Mouse (Mus musculus) brain, embryonic 18.5 days (tissue): ENCODE results near the gene Zmiz1.

Source experiments
- DNase-seq: peaks from one replicate; pipeline ENCODE4 v3.0.0-alpha.2; 2012; ENCODE audit warnings: low read depth, low spot score

Gene Zmiz1

GRCm38 (mm10) chr14:25511564-25511963 lies 52.6 kb downstream of the Zmiz1 start:
- DNase-seq: no peak

- DNase-seq: no peak
Measured at GRCm38 (mm10) chr14:25511967-25512366, 53.0 kb downstream of the Zmiz1 start.

GRCm38 (mm10) chr14:25512803-25513202 lies 53.8 kb downstream of the Zmiz1 start:
- no peak for DNase-seq

DNA sequence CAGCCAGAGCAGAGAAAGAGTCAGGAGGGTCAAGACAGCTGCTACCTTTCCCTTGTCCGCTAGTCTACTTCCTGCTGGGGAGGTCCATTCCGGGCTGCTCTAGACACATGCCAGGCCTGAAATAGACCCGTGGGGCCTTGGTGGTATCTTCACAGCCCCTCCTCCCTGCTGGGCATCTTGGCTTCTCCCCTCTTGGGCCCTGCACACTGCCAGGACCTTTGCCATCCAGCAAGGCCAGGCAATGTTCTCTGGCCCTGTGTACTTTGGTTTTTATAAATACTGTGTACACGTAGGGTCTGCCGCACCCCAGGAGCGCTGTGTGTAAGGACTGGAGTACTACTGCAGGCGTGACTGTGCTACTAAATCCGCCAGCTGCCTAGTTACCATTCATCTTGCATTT lies 54.5 kb downstream of the Zmiz1 start:
- DNase-seq: no peak

- no peak for DNase-seq
Measured at GRCm38 (mm10) chr14:25514943-25515512, 56.0 kb downstream of the Zmiz1 start.

GRCm38 (mm10) chr14:25515924-25516323 lies 56.9 kb downstream of the Zmiz1 start:
- no peak for DNase-seq

DNA sequence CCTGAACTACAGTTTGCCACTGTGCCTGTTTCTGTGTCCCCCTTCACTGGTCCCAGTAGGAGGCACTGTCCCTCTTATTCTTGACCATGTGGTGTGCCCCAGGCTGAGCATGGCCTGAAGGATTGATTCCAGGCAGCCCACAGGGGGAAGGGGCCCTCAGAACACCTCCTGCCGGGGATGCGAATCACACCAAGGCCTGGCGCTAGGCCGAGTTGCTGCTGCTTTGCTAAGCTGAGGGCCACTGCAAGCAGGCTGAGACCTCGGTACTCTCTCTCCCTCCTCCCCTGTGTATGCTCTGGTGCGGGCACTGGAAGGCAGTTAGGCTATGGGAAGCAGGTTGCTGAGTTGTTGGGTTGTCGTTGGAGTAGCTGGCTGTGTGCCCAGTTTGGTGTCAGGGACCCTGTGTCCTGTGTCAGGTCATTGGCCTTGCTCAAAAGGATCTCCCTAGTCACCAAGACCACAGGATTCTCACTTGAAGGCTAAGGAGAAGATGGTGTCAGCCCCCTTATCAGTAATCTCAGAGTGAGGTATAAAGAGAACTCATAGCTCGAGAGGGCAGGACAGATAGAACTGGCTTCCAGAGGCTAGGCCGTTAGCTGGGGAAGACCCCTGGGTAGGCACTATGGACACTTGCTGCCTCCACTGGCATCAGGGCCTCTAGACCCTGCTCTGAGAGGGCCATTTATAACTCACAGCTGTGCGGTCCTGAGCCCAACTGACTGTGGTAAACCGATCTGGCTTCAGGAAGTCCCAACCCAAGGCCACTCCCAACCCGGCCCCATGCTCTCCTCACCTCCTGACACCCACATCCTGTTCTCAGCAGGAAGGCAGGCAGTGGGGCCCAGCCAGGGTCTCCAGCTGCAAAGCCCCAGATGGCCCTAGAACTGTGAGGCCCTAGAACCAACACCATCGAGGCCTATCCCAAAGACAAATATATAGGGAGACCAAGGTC lies 57.9 kb downstream of the Zmiz1 start:
- no peak for DNase-seq

GRCm38 (mm10) chr14:25518645-25519044 lies 59.7 kb downstream of the Zmiz1 start:
- DNase-seq: no peak

- no peak for DNase-seq
Measured at GRCm38 (mm10) chr14:25519656-25520055, 60.7 kb downstream of the Zmiz1 start.

DNA sequence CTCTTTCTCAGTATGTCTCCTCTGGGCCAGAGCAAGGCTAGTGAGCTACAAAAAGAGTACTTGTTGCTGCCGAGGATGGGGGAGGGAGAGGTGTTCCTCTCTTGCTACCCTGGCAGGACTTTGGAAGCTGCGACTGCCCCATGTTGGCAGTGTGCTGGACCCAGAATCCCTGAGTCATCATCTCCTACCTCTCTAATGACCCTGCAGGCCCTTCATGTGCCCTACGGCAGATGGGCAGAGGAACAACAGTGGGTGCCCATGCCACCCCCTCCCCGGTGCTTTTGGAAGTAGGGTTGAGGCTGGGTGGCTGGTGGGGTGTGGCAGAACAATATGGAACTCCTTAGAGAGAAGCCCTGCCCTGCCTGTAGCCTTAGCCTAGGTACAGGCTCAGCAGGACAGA lies 61.6 kb downstream of the Zmiz1 start:
- no peak for DNase-seq

DNA sequence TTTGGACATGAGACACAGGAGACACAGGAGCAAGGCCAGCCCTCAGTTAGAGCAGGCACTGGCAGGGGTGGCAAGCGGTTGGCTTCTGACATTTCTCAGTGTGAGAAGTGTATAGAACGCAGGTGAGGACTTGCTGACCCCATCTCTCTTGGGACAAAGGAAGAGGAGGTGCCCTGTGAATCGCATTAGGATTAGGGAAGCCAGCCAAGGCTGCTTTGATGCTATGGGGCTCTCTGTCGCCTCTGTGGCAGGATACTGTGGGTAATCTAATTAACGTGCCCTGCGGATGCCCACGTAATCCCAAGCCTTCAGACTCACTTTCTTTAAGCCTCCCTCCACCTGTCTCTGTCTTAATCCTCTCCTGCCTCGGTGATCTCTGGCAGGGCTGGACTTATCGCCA lies 62.0 kb downstream of the Zmiz1 start:
- no peak for DNase-seq

GRCm38 (mm10) chr14:25521500-25521899 lies 62.5 kb downstream of the Zmiz1 start:
- DNase-seq: no peak

DNA sequence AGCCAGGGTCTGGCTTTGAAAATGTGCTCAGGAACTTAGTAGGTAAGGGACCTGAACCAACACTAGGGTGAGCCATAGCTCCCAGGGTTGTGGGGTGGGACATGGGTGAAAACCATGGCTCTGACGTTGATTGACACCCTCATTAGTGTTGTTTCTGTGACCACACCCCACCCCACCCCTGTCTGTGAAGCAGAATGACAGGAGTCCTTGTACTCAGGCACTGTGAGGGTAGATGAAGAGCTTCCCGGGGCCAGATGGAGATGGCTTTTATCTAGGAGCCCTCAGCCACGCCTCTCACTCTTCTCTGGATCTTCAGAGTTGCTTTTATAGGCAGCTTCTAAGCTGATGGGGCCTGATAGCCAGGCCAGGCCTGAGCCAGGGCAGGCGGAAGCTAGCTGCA lies 63.4 kb downstream of the Zmiz1 start:
- no peak for DNase-seq

DNA sequence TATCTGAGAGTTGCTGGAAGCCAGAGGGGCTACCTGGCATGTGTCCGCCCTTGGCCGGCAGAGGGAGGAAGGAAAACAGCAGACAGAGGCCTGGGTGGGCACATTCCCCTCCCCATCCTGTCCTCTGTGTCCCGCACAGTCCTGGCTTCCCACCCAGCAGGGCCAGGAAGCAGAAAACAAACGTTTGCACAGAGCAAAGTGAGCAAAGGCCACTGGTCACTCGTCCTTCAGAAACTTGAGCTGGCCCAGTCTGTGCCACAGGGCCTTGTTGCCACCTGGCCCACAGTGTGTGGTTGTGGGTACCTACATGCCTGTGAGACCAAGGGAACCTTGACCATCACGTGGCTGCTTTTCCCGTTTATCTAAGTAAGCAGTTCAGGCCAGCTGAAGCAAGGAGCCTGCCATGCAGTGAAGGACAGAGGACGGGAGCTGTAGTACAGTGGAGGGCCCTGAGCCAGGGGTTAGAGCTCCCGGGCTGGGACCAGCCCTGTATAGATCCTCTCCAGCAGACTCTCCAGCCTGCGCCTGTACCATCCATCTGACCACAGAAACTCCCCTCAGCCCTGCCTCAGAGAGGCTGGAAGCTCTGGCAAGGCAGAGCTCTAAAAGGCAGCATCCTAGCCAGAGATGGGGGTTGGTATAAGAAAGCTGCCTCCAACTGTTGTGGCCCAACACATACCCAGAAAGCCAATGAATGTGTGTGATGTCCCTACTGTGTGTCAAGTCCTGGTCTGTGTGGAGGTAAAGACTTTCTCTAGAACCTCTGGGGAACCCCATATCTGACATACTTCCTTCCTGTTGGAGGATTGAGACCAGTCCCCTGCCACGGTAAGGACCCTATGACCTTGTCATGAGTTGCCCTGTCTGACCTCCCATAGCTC lies 64.5 kb downstream of the Zmiz1 start:
- no peak for DNase-seq

GRCm38 (mm10) chr14:25524111-25524495 lies 65.1 kb downstream of the Zmiz1 start:
- no peak for DNase-seq

DNA sequence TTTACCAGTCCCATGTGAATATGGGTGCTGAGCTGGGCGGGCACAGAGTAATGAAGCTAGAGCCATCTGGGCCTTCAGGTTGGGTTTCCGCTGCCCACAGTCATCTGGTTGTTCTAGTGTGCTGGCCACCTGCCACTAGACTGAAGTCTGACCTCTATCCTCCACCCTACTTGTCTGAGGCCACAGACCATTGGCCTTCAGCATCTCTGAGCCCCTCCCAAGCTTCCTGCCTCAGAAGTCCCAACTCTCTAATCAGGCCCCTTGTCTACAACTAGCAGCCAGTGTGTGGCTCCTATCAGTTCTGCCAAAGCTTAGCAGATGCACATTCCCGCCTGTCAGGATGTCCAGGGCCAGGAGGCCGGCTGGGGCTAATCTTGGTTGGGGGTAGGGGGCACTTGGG lies 65.9 kb downstream of the Zmiz1 start:
- no peak for DNase-seq

- DNase-seq: no peak
Measured at GRCm38 (mm10) chr14:25525729-25526128, 66.7 kb downstream of the Zmiz1 start.

- DNase-seq: no peak
Measured at GRCm38 (mm10) chr14:25526872-25527271, 67.9 kb downstream of the Zmiz1 start.

GRCm38 (mm10) chr14:25527321-25527720 lies 68.3 kb downstream of the Zmiz1 start:
- no peak for DNase-seq

GRCm38 (mm10) chr14:25530342-25530741 lies 71.4 kb downstream of the Zmiz1 start:
- no peak for DNase-seq

DNA sequence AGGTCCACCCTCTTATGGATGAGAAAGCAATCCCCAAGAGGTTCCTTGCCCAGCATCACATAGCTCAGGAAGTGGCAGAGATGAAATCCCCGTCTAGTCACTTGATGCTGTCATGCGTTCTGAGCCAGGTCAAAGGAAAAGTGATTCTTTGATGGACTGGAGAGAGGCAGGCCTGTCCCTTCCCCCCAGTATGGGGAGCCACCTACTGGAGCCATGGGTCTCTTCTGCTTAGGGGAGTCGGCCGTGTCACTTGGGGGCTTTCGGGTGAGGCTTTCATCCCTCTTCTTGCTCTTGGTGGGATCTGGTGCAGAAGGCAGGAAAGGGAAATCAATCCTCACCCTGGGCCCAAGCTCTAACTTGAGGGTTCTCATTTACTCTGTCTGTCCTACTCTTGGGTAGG lies 71.8 kb downstream of the Zmiz1 start:
- no peak for DNase-seq

GRCm38 (mm10) chr14:25533010-25533409 lies 74.0 kb downstream of the Zmiz1 start:
- no peak for DNase-seq
